In genomic region chr11:68536465-68536864, GRCm38 (mm10) we compare ENCODE assay signal across 11 mouse cellular contexts. TPM values are rescaled to one million over a fixed set of nuclear protein-coding genes. Genes with fewer than 3 reads are reported as not detected.
DNase-seq lines count a peak whose midpoint lies in the region; ATAC-seq and TF ChIP-seq lines count a peak whose summit lies in the region.
"Had no signal": no experiment of that assay in that cellular context is flagged by ENCODE, and none has a peak within 500 bp of the region (broad histone marks: within the 10 kb centered on the region; RNA-seq: fewer than 3 reads in every experiment).

No protein-coding gene starts in this region.

- H3K79me3 ChIP-seq in C2C12 (ENCODE audit: low read depth) = no peaks in the 10 kb centered on the region

- H3K79me2 ChIP-seq in C2C12 (ENCODE audit: control insufficient read depth, insufficient read depth) = no peaks in the 10 kb centered on the region

- no peak overlapping the region for H3K27ac ChIP-seq in limb, embryonic 11.5 days (replicated peaks; ENCODE audit: low read depth, low read length)

- no peaks in the 10 kb centered on the region for H3K36me3 ChIP-seq in C2C12 (ENCODE audit: control insufficient read depth, insufficient read depth)
- H3K36me3 ChIP-seq in limb, embryonic 11.5 days (ENCODE audit: control insufficient read depth, insufficient read depth, low read length) = no peaks in the 10 kb centered on the region

- no peak overlapping the region for H3K4me3 ChIP-seq in C2C12 (ENCODE audit: insufficient read depth, poor library complexity, severe bottlenecking)
- H3K4me3 ChIP-seq in limb, embryonic 11.5 days (ENCODE audit: low read depth, low read length) = no peak overlapping the region

- peaks cover 4% of the 10 kb centered on the region for H3K27me3 ChIP-seq in C2C12 (ENCODE audit: control insufficient read depth, insufficient read depth, insufficient read length)
- no peaks in the 10 kb centered on the region for H3K27me3 ChIP-seq in limb, embryonic 11.5 days (ENCODE audit: control insufficient read depth, insufficient read depth, low read length)

- H3K4me2 ChIP-seq in limb, embryonic 11.5 days (ENCODE audit: low read depth, severe bottlenecking) = no peak overlapping the region

- no peaks in the 10 kb centered on the region for H3K9me3 ChIP-seq in limb, embryonic 11.5 days (ENCODE audit: control insufficient read depth, low read length)

- 55% methylated on average over 4 of the region's 4 CpGs for WGBS in limb, embryonic 11.5 days

- DNase-seq in layer of hippocampus, adult 18-20 months (ENCODE audit: low spot score in 2 of 2) = peak; percentile 69 to 83
- DNase-seq in layer of hippocampus, postnatal 25 days (ENCODE audit: extremely low spot score in 1 of 2, low spot score in 1 of 2) = no peak
- DNase-seq in brain, adult 2 months (ENCODE audit: low read depth, low spot score) = peak; percentile 89
- peak; percentile 43 for DNase-seq in limb, embryonic 11.5 days (ENCODE audit: low spot score)
- no peak for DNase-seq in urinary bladder, postnatal 25 days (ENCODE audit: low spot score)
- no peak for DNase-seq in thymus, adult 18-20 months
- DNase-seq in ovary, postnatal 14 days (ENCODE audit: low spot score) = no peak
- DNase-seq: gastrocnemius, postnatal 36 days had no signal

- no peak overlapping the region for H3ac ChIP-seq in C2C12 (ENCODE audit: control insufficient read depth, insufficient read length, low read depth)

- H3K9ac ChIP-seq in limb, embryonic 11.5 days (ENCODE audit: low read length) = no peak overlapping the region

- ATAC-seq in limb, embryonic 11.5 days (ENCODE audit: insufficient number of reproducible peaks, low FRiP score, low TSS enrichment, low read depth) = no peak
- ATAC-seq: inflammation-experienced regulatory T-cells, adult 6 months had no signal

- no peak for TF ChIP-seq CTCF in C2C12 (IDR thresholded peaks at IDR 0.05; ENCODE audit: control insufficient read depth, insufficient read depth, insufficient read length)

- H3K4me1 ChIP-seq in limb, embryonic 11.5 days (ENCODE audit: control insufficient read depth, insufficient read depth, low read length) = no peaks in the 10 kb centered on the region

TF ChIP-seq in C2C12, 6 proteins besides CTCF, POLR2A, EP300 and RAD21:
- no peak for TF ChIP-seq USF1 (IDR thresholded peaks at IDR 0.05; ENCODE audit: low read depth)
- TF ChIP-seq MAX (IDR thresholded peaks at IDR 0.05) = no peak
- no peak for TF ChIP-seq FOSL1 (IDR thresholded peaks at IDR 0.05; ENCODE audit: insufficient read depth, low read length, poor library complexity, severe bottlenecking)
- no peak for TF ChIP-seq MYOG (IDR thresholded peaks at IDR 0.05; ENCODE audit: control insufficient read depth, extremely low read depth, insufficient read length)
- TF ChIP-seq CEBPB (IDR thresholded peaks at IDR 0.05; ENCODE audit: low read depth) = no peak
- peak; percentile 59 for TF ChIP-seq MYOD1 (IDR thresholded peaks at IDR 0.05; ENCODE audit: control insufficient read depth, insufficient read length, low read depth)

RNA-seq across cellular contexts. Expression of gene Mfsd6l, which starts 19.5 kb away (rescaled TPM):
- total RNA-seq in layer of hippocampus, adult 18-20 months (2021) = not detected
- total RNA-seq in layer of hippocampus, postnatal 25 days (2021) = not detected
- not detected for polyA plus RNA-seq in C2C12 (2012; fragmentation: generic; extraction: Trizol)
- polyA plus RNA-seq in limb, embryonic 11.5 days (2014; fragmentation: Nextera tagmentation; extraction: Ambion mirVana) = not detected in 2 replicates
- total RNA-seq: gastrocnemius, postnatal 36 days had no signal
- polyA plus RNA-seq: inflammation-experienced regulatory T-cells, adult 6 months had no signal

RNA-seq across cellular contexts. Expression of gene Pik3r6, which starts 33.6 kb away (rescaled TPM):
- total RNA-seq in layer of hippocampus, adult 18-20 months (2021) = 1 to 10 TPM; 1.5 to 1.8 TPM
- total RNA-seq in layer of hippocampus, postnatal 25 days (2021) = 1 to 10 TPM; 1.6 to 2.0 TPM
- not detected for polyA plus RNA-seq in C2C12 (2012; fragmentation: generic; extraction: Trizol)
- polyA plus RNA-seq in limb, embryonic 11.5 days (2014; fragmentation: Nextera tagmentation; extraction: Ambion mirVana) = 1.3 and 1.6 TPM in 2 replicates
- polyA plus RNA-seq: inflammation-experienced regulatory T-cells, adult 6 months had no signal

RNA-seq across cellular contexts. Expression of gene Ccdc42, which starts 50.4 kb away (rescaled TPM):
- total RNA-seq in layer of hippocampus, adult 18-20 months (2021) = 1 to 10 TPM; 1.2 to 2.5 TPM
- 1 to 10 TPM; 2.0 to 2.4 TPM for total RNA-seq in layer of hippocampus, postnatal 25 days (2021)
- not detected for polyA plus RNA-seq in C2C12 (2012; fragmentation: generic; extraction: Trizol)
- polyA plus RNA-seq in limb, embryonic 11.5 days (2014; fragmentation: Nextera tagmentation; extraction: Ambion mirVana) = 1.0 and 1.4 TPM in 2 replicates
- total RNA-seq: gastrocnemius, postnatal 36 days had no signal
- polyA plus RNA-seq: inflammation-experienced regulatory T-cells, adult 6 months; liver, embryonic 16.5 days had no signal

Comparison
In these comparisons a context has a peak if more than half of its experiments do, and no peak if none do; other contexts are left out.
1. DNase-seq: peak in layer of hippocampus, adult 18-20 months (2 of 2), brain, adult 2 months (single experiment) and limb, embryonic 11.5 days (single experiment); none in layer of hippocampus, postnatal 25 days (0 of 2), urinary bladder, postnatal 25 days (single experiment), thymus, adult 18-20 months (0 of 2) and ovary, postnatal 14 days (single experiment).